Mouse (Mus musculus) ES-E14 (cell line): ENCODE measurements at regions not wholly inside any gene's neighbourhood (a gene's known extent, or its start where the extent isn't known, plus 50 kb on each side); places are given as distances from the start of the nearest gene placed in this dataset.

ENCODE experiments used
- CHD2 ChIP-seq: IDR thresholded peaks from 2 replicates; pipeline ENCODE4 v1.6.1; 2014; ENCODE audit warnings: mild to moderate bottlenecking, low read depth, low read length, inconsistent platforms
- MAFK ChIP-seq: IDR thresholded peaks from 2 replicates; pipeline ENCODE4 v1.6.1; 2014; ENCODE audit warnings: mild to moderate bottlenecking, low read depth, low read length, inconsistent platforms; ENCODE audit not compliant: insufficient read depth

GRCm38 (mm10) chr2:74042430-74042829 lies 131.3 kb upstream of the Atp5g3 start:
- TF ChIP-seq CHD2 (no peak), MAFK (no peak)
